Mouse (Mus musculus): ENCODE results near the gene Kcnd1. TPM values are rescaled to one million over a fixed set of nuclear protein-coding genes. Genes with fewer than 3 reads are reported as not detected.
"Not testable (repeated sequence)": the region's sequence is repeated elsewhere in the genome, so short reads cannot be mapped to it uniquely, and the experiment has no call there.

The Kcnd1 gene
- 0.21 TPM in 1 of 2 replicates, not detected in the other for polyA plus RNA-seq (2012; ENCODE audit: insufficient read depth, insufficient read length, missing spikeins)

- Histone ChIP-seq H3K4me3 (ENCODE audit: insufficient read depth, low read depth, low read length) (0 out of 2 replicates have a peak within 1 kb of the TSS, but pooled peaks have one; percentile 14), H3K27ac (replicated peaks; ENCODE audit: low read depth, low read length) (no peak within 1 kb of the TSS), H3K4me1 (ENCODE audit: control insufficient read depth, insufficient read depth, insufficient read length, low read length) (no peaks in the 10 kb centered on the region; the same call in 1 of the 2 replicates)
Observed at GRCm38 (mm10) chrX:7821865-7822779, at the start of gene Kcnd1. Gene Kcnd1 (plus strand): TSS chrX:7822289.

GRCm38 (mm10) chrX:7772766-7773165 lies 49.3 kb upstream of the Kcnd1 start:
- H3K4me3 ChIP-seq (ENCODE audit: insufficient read depth, low read depth, low read length) = no peak overlapping the region
- H3K27ac ChIP-seq (replicated peaks; ENCODE audit: low read depth, low read length) = no peak overlapping the region
- H3K4me1 ChIP-seq (ENCODE audit: control insufficient read depth, insufficient read depth, insufficient read length, low read length) = no peaks in the 10 kb centered on the region

- Histone ChIP-seq H3K27ac (replicated peaks; ENCODE audit: low read depth, low read length) (no peak overlapping the region), H3K4me1 (ENCODE audit: control insufficient read depth, insufficient read depth, insufficient read length, low read length) (no peaks in the 10 kb centered on the region), H3K4me3 (ENCODE audit: insufficient read depth, low read depth, low read length) (no peak overlapping the region)
Observed at GRCm38 (mm10) chrX:7775501-7776205, 46.4 kb upstream of the Kcnd1 start.

GRCm38 (mm10) chrX:7776329-7777082 lies 45.6 kb upstream of the Kcnd1 start:
- no peak overlapping the region for H3K27ac ChIP-seq (replicated peaks; ENCODE audit: low read depth, low read length)
- H3K4me3 ChIP-seq (ENCODE audit: insufficient read depth, low read depth, low read length) = no peak overlapping the region
- no peaks in the 10 kb centered on the region for H3K4me1 ChIP-seq (ENCODE audit: control insufficient read depth, insufficient read depth, insufficient read length, low read length)

- Histone ChIP-seq H3K27ac (replicated peaks; ENCODE audit: low read depth, low read length) (no peak overlapping the region), H3K4me1 (ENCODE audit: control insufficient read depth, insufficient read depth, insufficient read length, low read length) (no peaks in the 10 kb centered on the region), H3K4me3 (ENCODE audit: insufficient read depth, low read depth, low read length) (no peak overlapping the region)
Observed at GRCm38 (mm10) chrX:7778450-7779244, 43.4 kb upstream of the Kcnd1 start.

- H3K4me3 ChIP-seq (ENCODE audit: insufficient read depth, low read depth, low read length) = no peak overlapping the region
Observed at GRCm38 (mm10) chrX:7779294-7779693, 42.8 kb upstream of the Kcnd1 start.

GRCm38 (mm10) chrX:7782603-7783092 lies 39.4 kb upstream of the Kcnd1 start:
- no peak overlapping the region for H3K4me3 ChIP-seq (ENCODE audit: insufficient read depth, low read depth, low read length)
- no peak overlapping the region for H3K27ac ChIP-seq (replicated peaks; ENCODE audit: low read depth, low read length)
- H3K4me1 ChIP-seq (ENCODE audit: control insufficient read depth, insufficient read depth, insufficient read length, low read length) = no peaks in the 10 kb centered on the region

More at GRCm38 (mm10) chrX:7779294-7779693, 42.8 kb upstream of the Kcnd1 start:
- Histone ChIP-seq H3K4me1 (ENCODE audit: control insufficient read depth, insufficient read depth, insufficient read length, low read length) (no peaks in the 10 kb centered on the region), H3K27ac (replicated peaks; ENCODE audit: low read depth, low read length) (no peak overlapping the region)

GRCm38 (mm10) chrX:7789542-7790136 lies 32.5 kb upstream of the Kcnd1 start, which contains the start of gene Gripap1:
Gene Gripap1 (plus strand): TSS chrX:7789765.
- peak within 1 kb of the TSS; percentile 78 for H3K4me3 ChIP-seq (ENCODE audit: insufficient read depth, low read depth, low read length)
- peak within 1 kb of the TSS; percentile 89 for H3K27ac ChIP-seq (replicated peaks; ENCODE audit: low read depth, low read length)
- no peaks in the 10 kb centered on the region for H3K4me1 ChIP-seq (ENCODE audit: control insufficient read depth, insufficient read depth, insufficient read length, low read length)

- Histone ChIP-seq H3K4me1 (ENCODE audit: control insufficient read depth, insufficient read depth, insufficient read length, low read length) (no peaks in the 10 kb centered on the region), H3K4me3 (ENCODE audit: insufficient read depth, low read depth, low read length) (peak overlapping the region; percentile 78), H3K27ac (replicated peaks; ENCODE audit: low read depth, low read length) (peak overlapping the region; percentile 70; the same call in 1 of the 2 replicates)
Observed at GRCm38 (mm10) chrX:7790309-7790708, 31.8 kb upstream of the Kcnd1 start.

GRCm38 (mm10) chrX:7793361-7793760 lies 28.7 kb upstream of the Kcnd1 start:
- Histone ChIP-seq H3K4me1 (ENCODE audit: control insufficient read depth, insufficient read depth, insufficient read length, low read length) (no peaks in the 10 kb centered on the region), H3K4me3 (ENCODE audit: insufficient read depth, low read depth, low read length) (no peak overlapping the region), H3K27ac (replicated peaks; ENCODE audit: low read depth, low read length) (no peak overlapping the region)

- no peak overlapping the region for H3K4me3 ChIP-seq (ENCODE audit: insufficient read depth, low read depth, low read length)
- H3K4me1 ChIP-seq (ENCODE audit: control insufficient read depth, insufficient read depth, insufficient read length, low read length) = no peaks in the 10 kb centered on the region
- no peak overlapping the region for H3K27ac ChIP-seq (replicated peaks; ENCODE audit: low read depth, low read length)
Observed at GRCm38 (mm10) chrX:7795016-7795415, 27.1 kb upstream of the Kcnd1 start.

GRCm38 (mm10) chrX:7797327-7797726 lies 24.8 kb upstream of the Kcnd1 start:
- Histone ChIP-seq H3K27ac (replicated peaks; ENCODE audit: low read depth, low read length) (no peak overlapping the region), H3K4me1 (ENCODE audit: control insufficient read depth, insufficient read depth, insufficient read length, low read length) (no peaks in the 10 kb centered on the region), H3K4me3 (ENCODE audit: insufficient read depth, low read depth, low read length) (no peak overlapping the region)

GRCm38 (mm10) chrX:7802157-7802556 lies 19.9 kb upstream of the Kcnd1 start:
- not testable (repeated sequence) for H3K4me3 ChIP-seq (ENCODE audit: insufficient read depth, low read depth, low read length); H3K4me1 ChIP-seq (ENCODE audit: control insufficient read depth, insufficient read depth, insufficient read length, low read length); H3K27ac ChIP-seq (replicated peaks; ENCODE audit: low read depth, low read length)

- H3K4me3 ChIP-seq (ENCODE audit: insufficient read depth, low read depth, low read length); H3K27ac ChIP-seq (replicated peaks; ENCODE audit: low read depth, low read length); H3K4me1 ChIP-seq (ENCODE audit: control insufficient read depth, insufficient read depth, insufficient read length, low read length): not testable (repeated sequence)
Observed at GRCm38 (mm10) chrX:7815016-7815415, 7.1 kb upstream of the Kcnd1 start.
